Mouse (Mus musculus): ENCODE measurements at regions not wholly inside any gene's neighbourhood (a gene's known extent, or its start where the extent isn't known, plus 50 kb on each side); places are given as distances from the start of the nearest gene placed in this dataset.

DNA sequence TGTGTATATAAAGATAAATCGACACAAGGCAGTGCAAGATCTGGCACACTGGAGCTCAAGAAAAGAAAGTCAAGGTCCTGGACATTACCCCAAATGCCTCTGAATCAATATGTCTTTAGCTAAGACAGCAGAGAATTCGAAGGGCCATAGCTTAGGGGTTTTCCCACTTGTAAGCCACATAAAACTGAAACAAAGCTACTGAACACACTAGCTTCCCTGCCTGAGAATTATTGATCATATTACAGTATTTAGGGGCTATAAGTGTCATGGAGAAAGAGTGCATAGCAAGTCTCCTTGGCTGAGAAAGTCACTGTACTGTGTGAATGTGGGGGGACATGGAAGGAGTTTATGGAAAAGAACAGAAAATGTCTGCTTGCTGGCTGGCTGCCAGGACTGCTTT is 207.3 kb upstream of the Htr1f start:
- TF ChIP-seq POLR2AphosphoS5 (IDR thresholded peaks at IDR 0.05; ENCODE audit: insufficient replicate concordance, low read depth, low read length) (no peak), GATA2 (IDR thresholded peaks at IDR 0.05; ENCODE audit: borderline replicate concordance, low read depth, low read length) (no peak), GATA1 (IDR thresholded peaks at IDR 0.05; ENCODE audit: borderline replicate concordance, low read length) (no peak), TAL1 (conservative IDR thresholded peaks at IDR 0.05; ENCODE audit: low read depth, low read length) (no peak), CTCF (IDR thresholded peaks at IDR 0.05; ENCODE audit: low read depth, low read length) (no peak)
- Histone ChIP-seq H3K36me3 (replicated peaks) (no peaks in the 10 kb centered on the region), H3K4me1 (ENCODE audit: insufficient read depth, low read depth, low read length) (no peaks in the 10 kb centered on the region), H3K4me3 (ENCODE audit: low read depth, low read length) (no peak overlapping the region), H3K27me3 (ENCODE audit: insufficient read depth, low read length) (no peaks in the 10 kb centered on the region), H3K9me3 (replicated peaks) (no peaks in the 10 kb centered on the region)
- DNase-seq (ENCODE audit: low spot score) (no peak), ATAC-seq (ENCODE audit: extremely low read depth, insufficient number of reproducible peaks, low FRiP score, poor library complexity, severe bottlenecking) (no peak)

- H3K27me3 ChIP-seq (ENCODE audit: insufficient read depth, low read length), result no peaks in the 10 kb centered on the region
- H3K4me1 ChIP-seq (ENCODE audit: insufficient read depth, low read depth, low read length), result no peaks in the 10 kb centered on the region
- ATAC-seq (ENCODE audit: extremely low read depth, insufficient number of reproducible peaks, low FRiP score, poor library complexity, severe bottlenecking) (no peak), DNase-seq (ENCODE audit: low spot score) (no peak)
- no peak for TF ChIP-seq POLR2AphosphoS5 (IDR thresholded peaks at IDR 0.05; ENCODE audit: insufficient replicate concordance, low read depth, low read length)
- no peak for TF ChIP-seq GATA2 (IDR thresholded peaks at IDR 0.05; ENCODE audit: borderline replicate concordance, low read depth, low read length)
- TF ChIP-seq GATA1 (IDR thresholded peaks at IDR 0.05; ENCODE audit: borderline replicate concordance, low read length), result no peak
- TF ChIP-seq CTCF (IDR thresholded peaks at IDR 0.05; ENCODE audit: low read depth, low read length), result no peak
- TF ChIP-seq TAL1 (conservative IDR thresholded peaks at IDR 0.05; ENCODE audit: low read depth, low read length), result no peak
- no peaks in the 10 kb centered on the region for H3K36me3 ChIP-seq (replicated peaks)
- H3K9me3 ChIP-seq (replicated peaks), result no peaks in the 10 kb centered on the region
- H3K4me3 ChIP-seq (ENCODE audit: low read depth, low read length), result no peak overlapping the region
Observed at GRCm38 (mm10) chr16:65315052-65315451, 205.3 kb upstream of the Pou1f1 start.

- no peaks in the 10 kb centered on the region for H3K4me1 ChIP-seq (ENCODE audit: insufficient read depth, low read depth, low read length)
- no peaks in the 10 kb centered on the region for H3K36me3 ChIP-seq (replicated peaks)
- no peaks in the 10 kb centered on the region for H3K9me3 ChIP-seq (replicated peaks)
- H3K4me3 ChIP-seq (ENCODE audit: low read depth, low read length), result no peak overlapping the region
- TF ChIP-seq GATA2 (IDR thresholded peaks at IDR 0.05; ENCODE audit: borderline replicate concordance, low read depth, low read length) (no peak), TAL1 (conservative IDR thresholded peaks at IDR 0.05; ENCODE audit: low read depth, low read length) (no peak), GATA1 (IDR thresholded peaks at IDR 0.05; ENCODE audit: borderline replicate concordance, low read length) (no peak), CTCF (IDR thresholded peaks at IDR 0.05; ENCODE audit: low read depth, low read length) (no peak), POLR2AphosphoS5 (IDR thresholded peaks at IDR 0.05; ENCODE audit: insufficient replicate concordance, low read depth, low read length) (no peak)
- DNase-seq (ENCODE audit: low spot score), result no peak
- no peaks in the 10 kb centered on the region for H3K27me3 ChIP-seq (ENCODE audit: insufficient read depth, low read length)
- ATAC-seq (ENCODE audit: extremely low read depth, insufficient number of reproducible peaks, low FRiP score, poor library complexity, severe bottlenecking), result no peak
Observed at GRCm38 (mm10) chr16:65332412-65332811, 187.9 kb upstream of the Pou1f1 start.

DNA sequence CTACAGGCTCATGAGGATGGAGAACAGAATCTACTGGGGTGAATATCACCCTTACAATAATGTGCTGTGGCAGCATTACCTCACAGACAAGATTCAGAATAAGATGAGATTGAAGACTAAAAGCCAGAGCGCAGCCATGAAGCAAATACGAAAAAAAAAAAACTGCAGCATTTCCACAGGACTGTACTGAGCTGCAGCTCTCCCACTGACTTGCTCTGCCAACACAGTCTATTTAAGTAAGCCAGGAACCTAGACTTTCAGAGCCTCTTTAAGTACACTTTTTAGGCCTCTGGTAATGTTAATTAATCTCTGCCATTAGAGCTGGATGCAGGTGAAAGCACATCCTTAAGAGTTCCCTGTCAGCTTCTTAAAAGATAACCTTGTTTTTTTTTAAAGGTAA is 181.1 kb upstream of the Pou1f1 start:
- Histone ChIP-seq H3K9me3 (replicated peaks) (no peaks in the 10 kb centered on the region), H3K4me3 (ENCODE audit: low read depth, low read length) (no peak overlapping the region), H3K36me3 (replicated peaks) (no peaks in the 10 kb centered on the region), H3K4me1 (ENCODE audit: insufficient read depth, low read depth, low read length) (no peaks in the 10 kb centered on the region), H3K27me3 (ENCODE audit: insufficient read depth, low read length) (no peaks in the 10 kb centered on the region)
- ATAC-seq (ENCODE audit: extremely low read depth, insufficient number of reproducible peaks, low FRiP score, poor library complexity, severe bottlenecking) (no peak), DNase-seq (ENCODE audit: low spot score) (no peak)
- TF ChIP-seq TAL1 (conservative IDR thresholded peaks at IDR 0.05; ENCODE audit: low read depth, low read length) (no peak), GATA1 (IDR thresholded peaks at IDR 0.05; ENCODE audit: borderline replicate concordance, low read length) (no peak), POLR2AphosphoS5 (IDR thresholded peaks at IDR 0.05; ENCODE audit: insufficient replicate concordance, low read depth, low read length) (no peak)

DNA sequence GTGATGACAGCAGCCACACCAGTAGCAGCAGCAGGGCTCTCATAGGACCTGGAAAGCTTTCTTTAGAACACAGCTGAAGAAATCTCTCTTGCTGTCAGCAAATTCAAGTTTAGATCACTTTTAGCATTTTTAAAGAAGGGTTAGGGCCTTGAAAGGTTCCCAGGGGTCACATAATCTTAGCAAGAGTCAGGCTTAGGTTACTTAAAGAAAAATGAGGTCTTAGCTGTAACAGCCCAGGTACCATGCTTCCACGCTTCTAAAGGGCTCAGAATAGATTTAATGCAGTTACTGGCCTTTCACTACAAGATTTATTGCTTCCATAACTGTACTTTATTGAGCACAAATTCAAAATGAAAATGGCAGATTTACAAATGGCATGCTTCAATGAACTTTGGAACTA is 160.4 kb upstream of the Pou1f1 start:
- Histone ChIP-seq H3K36me3 (replicated peaks) (no peaks in the 10 kb centered on the region), H3K4me1 (ENCODE audit: insufficient read depth, low read depth, low read length) (no peaks in the 10 kb centered on the region), H3K27me3 (ENCODE audit: insufficient read depth, low read length) (no peaks in the 10 kb centered on the region), H3K9me3 (replicated peaks) (no peaks in the 10 kb centered on the region), H3K4me3 (ENCODE audit: low read depth, low read length) (no peak overlapping the region)
- no peak for DNase-seq (ENCODE audit: low spot score)
- ATAC-seq (ENCODE audit: extremely low read depth, insufficient number of reproducible peaks, low FRiP score, poor library complexity, severe bottlenecking), result no peak
- TF ChIP-seq CTCF (IDR thresholded peaks at IDR 0.05; ENCODE audit: low read depth, low read length) (no peak), GATA2 (IDR thresholded peaks at IDR 0.05; ENCODE audit: borderline replicate concordance, low read depth, low read length) (no peak), GATA1 (IDR thresholded peaks at IDR 0.05; ENCODE audit: borderline replicate concordance, low read length) (no peak), TAL1 (conservative IDR thresholded peaks at IDR 0.05; ENCODE audit: low read depth, low read length) (no peak), POLR2AphosphoS5 (IDR thresholded peaks at IDR 0.05; ENCODE audit: insufficient replicate concordance, low read depth, low read length) (no peak)

- Histone ChIP-seq H3K4me3 (ENCODE audit: low read depth, low read length) (no peak overlapping the region), H3K27me3 (ENCODE audit: insufficient read depth, low read length) (no peaks in the 10 kb centered on the region), H3K36me3 (replicated peaks) (no peaks in the 10 kb centered on the region), H3K9me3 (replicated peaks) (no peaks in the 10 kb centered on the region), H3K4me1 (ENCODE audit: insufficient read depth, low read depth, low read length) (no peaks in the 10 kb centered on the region)
- no peak for DNase-seq (ENCODE audit: low spot score)
- ATAC-seq (ENCODE audit: extremely low read depth, insufficient number of reproducible peaks, low FRiP score, poor library complexity, severe bottlenecking), result no peak
- TF ChIP-seq GATA2 (IDR thresholded peaks at IDR 0.05; ENCODE audit: borderline replicate concordance, low read depth, low read length), result no peak
- TF ChIP-seq CTCF (IDR thresholded peaks at IDR 0.05; ENCODE audit: low read depth, low read length), result no peak
- no peak for TF ChIP-seq GATA1 (IDR thresholded peaks at IDR 0.05; ENCODE audit: borderline replicate concordance, low read length)
- no peak for TF ChIP-seq POLR2AphosphoS5 (IDR thresholded peaks at IDR 0.05; ENCODE audit: insufficient replicate concordance, low read depth, low read length)
- no peak for TF ChIP-seq TAL1 (conservative IDR thresholded peaks at IDR 0.05; ENCODE audit: low read depth, low read length)
Observed at GRCm38 (mm10) chr16:65369271-65369670, 151.0 kb upstream of the Pou1f1 start.

- DNase-seq (ENCODE audit: low spot score) (no peak), ATAC-seq (ENCODE audit: extremely low read depth, insufficient number of reproducible peaks, low FRiP score, poor library complexity, severe bottlenecking) (no peak)
- no peak for TF ChIP-seq CTCF (IDR thresholded peaks at IDR 0.05; ENCODE audit: low read depth, low read length)
- no peak for TF ChIP-seq POLR2AphosphoS5 (IDR thresholded peaks at IDR 0.05; ENCODE audit: insufficient replicate concordance, low read depth, low read length)
- TF ChIP-seq TAL1 (conservative IDR thresholded peaks at IDR 0.05; ENCODE audit: low read depth, low read length), result no peak
- no peak for TF ChIP-seq GATA2 (IDR thresholded peaks at IDR 0.05; ENCODE audit: borderline replicate concordance, low read depth, low read length)
- TF ChIP-seq GATA1 (IDR thresholded peaks at IDR 0.05; ENCODE audit: borderline replicate concordance, low read length), result no peak
Observed at GRCm38 (mm10) chr16:65370939-65371338, 149.4 kb upstream of the Pou1f1 start.

More at GRCm38 (mm10) chr16:65370939-65371338, 149.4 kb upstream of the Pou1f1 start:
- no peak overlapping the region for H3K4me3 ChIP-seq (ENCODE audit: low read depth, low read length)
- H3K27me3 ChIP-seq (ENCODE audit: insufficient read depth, low read length), result no peaks in the 10 kb centered on the region
- H3K4me1 ChIP-seq (ENCODE audit: insufficient read depth, low read depth, low read length), result no peaks in the 10 kb centered on the region
- no peaks in the 10 kb centered on the region for H3K9me3 ChIP-seq (replicated peaks)
- no peaks in the 10 kb centered on the region for H3K36me3 ChIP-seq (replicated peaks)

Data from G1E (cell line).